Mouse (Mus musculus) intestine, postnatal 0 days (tissue): ENCODE measurements around the gene Phc2. TPM values are rescaled to one million over a fixed set of nuclear protein-coding genes. Genes with fewer than 3 reads are reported as not detected.

Source experiments
- ATAC-seq: fragments of 200-750 bp; cut with Nextera tagmentation; 2 replicates; pipeline ENCODE4 v1.8.0; 2017; ENCODE audit warnings: mild to moderate bottlenecking, moderate TSS enrichment, moderate library complexity
- H3K27ac ChIP-seq: fragments of 300-500 bp; sonication (generic); 2 replicates; pipeline ENCODE4 v1.5.1; 2014; ENCODE audit warnings: mild to moderate bottlenecking, low read depth, low read length, moderate library complexity
- H3K27me3 ChIP-seq: fragments of 300-500 bp; sonication (generic); replicated peaks from 2 replicates; pipeline ENCODE4 v1.6.1; 2014; ENCODE audit warnings: low read length, mixed read lengths; ENCODE audit not compliant: control insufficient read depth, insufficient read depth
- H3K36me3 ChIP-seq: fragments of 300-500 bp; sonication (generic); 2 replicates; pipeline ENCODE4 v1.6.1; 2014; ENCODE audit warnings: mild to moderate bottlenecking, moderate library complexity; ENCODE audit not compliant: control insufficient read depth, insufficient read depth
- H3K4me1 ChIP-seq: fragments of 300-500 bp; sonication (generic); replicated peaks from 2 replicates; pipeline ENCODE4 v1.6.1; 2014; ENCODE audit warnings: antibody characterized with exemption, low read length, mixed read lengths; ENCODE audit not compliant: control insufficient read depth, insufficient read depth
- H3K4me2 ChIP-seq: fragments of 300-500 bp; sonication (generic); replicated peaks from 2 replicates; pipeline ENCODE4 v1.6.1; 2014; ENCODE audit warnings: low read depth, mild to moderate bottlenecking, moderate library complexity
- H3K4me3 ChIP-seq: fragments of 300-500 bp; sonication (generic); 2 replicates; pipeline ENCODE4 v1.5.1; 2014; ENCODE audit warnings: low read depth, low read length
- H3K9ac ChIP-seq: fragments of 300-500 bp; sonication (generic); 2 replicates; pipeline ENCODE4 v1.6.1; 2014; ENCODE audit warnings: mild to moderate bottlenecking, low read depth, low read length
- H3K9me3 ChIP-seq: fragments of 300-500 bp; sonication (generic); 2 replicates; pipeline ENCODE4 v1.6.1; 2016; ENCODE audit warnings: mixed run types; ENCODE audit not compliant: control insufficient read depth
- CTCF ChIP-seq: sonication (generic); IDR thresholded peaks from 2 replicates; pipeline ENCODE4 v1.5.1; 2016; ENCODE audit warnings: low read depth, mild to moderate bottlenecking, control low read depth, antibody characterized with exemption, moderate library complexity
- WGBS: fragments of 180-500 bp; shearing (Covaris S2); extraction: QIAGEN DNeasy Blood & Tissue Kit; methylation state at CpG from one replicate; pipeline ENCODE4 v1.1.7; 2014; 5-methylcytosine and 5-hydroxymethylcytosine counted together
- polyA plus RNA-seq: library from polyadenylated mRNA; unstranded; fragments of >200 nt; fragmentation: Nextera tagmentation; extraction: Ambion mirVana; gene quantifications from 2 replicates; pipeline ENCODE4 v1.2.1, GENCODE M21; 2015

The Phc2 gene
- polyA plus RNA-seq, 1 experiment from 2014 or later, result 25.4 TPM

DNA sequence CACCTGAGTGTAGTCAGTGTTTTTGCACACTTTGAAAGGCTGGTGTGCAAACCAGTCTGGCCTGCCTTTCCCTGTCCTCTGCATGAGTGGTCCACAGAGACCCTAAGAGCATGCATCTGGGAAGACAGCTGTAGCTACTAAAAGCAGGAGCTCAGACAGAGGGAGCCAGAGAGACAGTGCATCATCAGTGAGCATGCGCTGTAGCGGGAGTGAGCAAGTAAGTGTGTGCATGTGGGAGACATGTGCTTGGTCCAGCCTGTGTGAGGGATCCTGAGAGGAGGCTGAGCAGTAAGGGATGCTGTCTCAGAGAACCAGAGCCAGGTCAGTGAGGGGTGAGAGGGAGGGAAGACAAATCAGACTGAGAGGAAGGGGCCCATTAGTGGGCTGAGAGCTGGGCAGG, 46.0 kb downstream of the Phc2 start:
- no peak for ATAC-seq
- H3K9me3 ChIP-seq, result no peaks in the 10 kb centered on the region
- no peaks in the 10 kb centered on the region for H3K4me1 ChIP-seq
- WGBS, result 47% methylated on average over 2 of the region's 2 CpGs
- no peak overlapping the region for H3K4me3 ChIP-seq
- no peak overlapping the region for H3K4me2 ChIP-seq
- H3K36me3 ChIP-seq, result no peaks in the 10 kb centered on the region
- H3K27me3 ChIP-seq, result no peaks in the 10 kb centered on the region
- H3K9ac ChIP-seq, result no peak overlapping the region
- H3K27ac ChIP-seq, result no peak overlapping the region
- peak; percentile 64 for TF ChIP-seq CTCF

DNA sequence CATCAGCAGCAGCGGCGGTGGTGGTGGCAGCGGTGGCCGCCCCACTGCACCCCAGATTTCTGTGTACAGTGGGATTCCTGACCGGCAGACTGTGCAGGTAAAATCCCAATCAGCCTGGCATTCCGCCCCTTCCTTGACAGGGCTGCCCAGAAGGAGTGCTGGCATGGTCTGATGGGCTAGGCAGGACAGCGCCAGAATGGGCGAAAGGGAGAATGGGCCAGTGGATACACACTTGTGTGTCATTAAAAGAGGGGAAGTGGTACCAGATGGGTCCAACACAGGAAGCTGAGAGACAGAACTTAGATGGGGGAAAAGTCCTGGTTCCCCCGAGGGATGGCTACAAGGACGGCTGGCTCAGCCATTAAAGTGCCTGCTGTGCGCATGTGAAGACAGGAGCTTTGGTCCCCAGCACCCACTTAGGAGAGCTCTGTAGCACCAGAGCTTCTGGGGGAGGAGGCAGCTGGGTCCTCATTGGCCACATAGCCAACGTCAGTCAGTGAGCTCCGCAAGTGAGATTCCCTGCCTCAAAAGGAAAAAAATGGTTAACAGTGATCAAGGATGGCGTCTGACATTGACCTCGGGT, 50.7 kb downstream of the Phc2 start:
- WGBS, result 91% methylated on average over 15 of the region's 15 CpGs
- Histone ChIP-seq H3K4me2 (no peak overlapping the region), H3K27me3 (0 out of 2 replicates have a peak, but pooled peaks cover 3% of the 10 kb centered on the region), H3K4me1 (no peaks in the 10 kb centered on the region), H3K9ac (no peak overlapping the region), H3K4me3 (no peak overlapping the region), H3K36me3 (no peaks in the 10 kb centered on the region; the same call in 1 of the 2 replicates), H3K27ac (no peak overlapping the region), H3K9me3 (no peaks in the 10 kb centered on the region)
- no peak for TF ChIP-seq CTCF
- ATAC-seq, result no peak

DNA sequence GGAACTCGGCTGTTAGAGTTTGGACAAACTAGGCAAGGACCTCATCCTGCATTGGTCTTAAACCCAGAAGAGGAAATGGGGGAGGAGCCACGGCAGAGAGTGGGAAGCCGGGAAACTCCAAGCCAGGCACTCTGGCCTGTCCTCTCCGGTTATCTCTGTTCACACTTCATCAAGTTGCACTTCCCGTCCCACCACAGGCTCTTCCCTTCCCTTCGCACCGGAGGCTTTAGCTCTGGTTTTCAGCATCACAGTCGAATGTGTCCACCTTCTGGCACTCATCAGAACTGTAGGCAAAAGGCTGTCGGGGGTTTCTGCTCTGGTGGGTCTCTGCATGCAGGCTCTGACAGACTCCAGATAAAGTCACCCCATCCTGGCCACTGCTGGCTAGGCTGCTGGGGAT, 52.1 kb downstream of the Phc2 start:
- H3K9ac ChIP-seq, result no peak overlapping the region
- no peak overlapping the region for H3K4me3 ChIP-seq
- no peak for ATAC-seq
- no peaks in the 10 kb centered on the region for H3K9me3 ChIP-seq
- H3K27me3 ChIP-seq, result 0 out of 2 replicates have a peak, but pooled peaks cover 5% of the 10 kb centered on the region
- WGBS, result 12% methylated on average over 9 of the region's 9 CpGs
- peak; percentile 75 for TF ChIP-seq CTCF
- no peak overlapping the region for H3K27ac ChIP-seq
- H3K4me2 ChIP-seq, result no peak overlapping the region
- no peaks in the 10 kb centered on the region; the same call in 1 of the 2 replicates for H3K36me3 ChIP-seq
- H3K4me1 ChIP-seq, result no peaks in the 10 kb centered on the region

DNA sequence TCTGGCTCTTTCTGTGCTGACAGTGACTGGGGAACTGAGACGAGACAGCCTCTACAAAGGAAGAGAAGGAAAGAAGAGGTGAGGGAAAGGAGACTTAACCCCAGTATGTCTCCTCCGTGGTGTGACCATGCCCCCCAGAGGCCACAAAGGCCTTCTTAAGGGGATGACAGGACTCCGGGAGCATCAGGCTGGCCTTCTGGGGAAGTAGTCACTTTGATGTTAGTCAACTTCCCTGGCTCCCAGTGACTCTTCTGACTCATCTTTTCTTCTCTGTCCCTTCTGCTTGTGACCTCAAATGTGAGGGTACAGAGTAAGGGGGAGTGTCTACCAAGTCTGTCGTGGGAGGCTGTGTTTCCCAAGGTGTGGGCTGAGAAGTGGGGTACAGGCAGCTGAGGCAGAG, 52.9 kb downstream of the Phc2 start:
- 66% methylated on average over 4 of the region's 4 CpGs for WGBS
- no peaks in the 10 kb centered on the region for H3K4me1 ChIP-seq
- H3K9me3 ChIP-seq, result no peaks in the 10 kb centered on the region
- H3K36me3 ChIP-seq, result no peaks in the 10 kb centered on the region; the same call in 1 of the 2 replicates
- no peak overlapping the region for H3K27ac ChIP-seq
- H3K27me3 ChIP-seq, result 0 out of 2 replicates have a peak, but pooled peaks cover 5% of the 10 kb centered on the region
- no peak overlapping the region for H3K9ac ChIP-seq
- no peak overlapping the region for H3K4me3 ChIP-seq
- no peak overlapping the region for H3K4me2 ChIP-seq
- TF ChIP-seq CTCF, result peak; percentile 46
- no peak for ATAC-seq

DNA sequence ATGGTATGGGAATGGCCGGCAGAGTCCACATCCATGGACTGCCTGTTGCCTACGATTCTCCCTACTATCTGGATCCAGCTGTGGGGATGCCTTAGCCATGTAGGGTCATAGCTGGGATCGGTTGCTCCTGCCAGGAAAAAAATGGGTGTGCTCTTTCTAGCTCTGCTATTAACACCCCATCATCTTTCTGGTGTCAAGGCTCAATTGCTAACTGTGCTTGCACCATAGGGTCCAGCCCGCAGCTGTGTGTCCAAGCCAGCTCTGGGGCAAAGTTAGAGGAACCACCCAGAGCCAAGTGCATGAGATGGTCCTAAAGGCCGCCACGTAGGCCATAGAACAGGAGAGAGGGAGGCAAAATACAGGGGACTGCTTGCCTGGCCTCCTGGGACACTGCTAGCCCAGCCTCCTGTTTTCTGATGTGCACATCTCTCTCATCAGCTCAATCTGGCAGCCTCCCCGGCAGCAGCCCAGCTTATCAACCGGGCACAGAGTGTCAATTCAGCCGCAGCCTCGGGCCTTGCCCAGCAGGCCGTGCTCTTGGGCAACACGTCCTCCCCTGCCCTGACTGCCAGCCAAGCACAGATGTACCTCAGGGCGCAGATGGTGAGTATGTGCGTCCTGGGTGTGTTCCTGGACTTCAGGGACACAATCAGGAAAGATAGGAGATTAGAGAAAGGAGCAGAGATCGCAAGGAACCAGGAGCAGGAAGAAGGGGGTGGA, 54.7 kb downstream of the Phc2 start:
- no peak overlapping the region for H3K4me2 ChIP-seq
- H3K9me3 ChIP-seq, result no peaks in the 10 kb centered on the region
- WGBS, result 77% methylated on average over 15 of the region's 15 CpGs
- no peaks in the 10 kb centered on the region for H3K4me1 ChIP-seq
- no peaks in the 10 kb centered on the region; the same call in 1 of the 2 replicates for H3K36me3 ChIP-seq
- 0 out of 2 replicates have a peak, but pooled peaks cover 5% of the 10 kb centered on the region for H3K27me3 ChIP-seq
- TF ChIP-seq CTCF, result no peak
- no peak overlapping the region for H3K9ac ChIP-seq
- no peak overlapping the region for H3K4me3 ChIP-seq
- no peak overlapping the region for H3K27ac ChIP-seq
- no peak for ATAC-seq

DNA sequence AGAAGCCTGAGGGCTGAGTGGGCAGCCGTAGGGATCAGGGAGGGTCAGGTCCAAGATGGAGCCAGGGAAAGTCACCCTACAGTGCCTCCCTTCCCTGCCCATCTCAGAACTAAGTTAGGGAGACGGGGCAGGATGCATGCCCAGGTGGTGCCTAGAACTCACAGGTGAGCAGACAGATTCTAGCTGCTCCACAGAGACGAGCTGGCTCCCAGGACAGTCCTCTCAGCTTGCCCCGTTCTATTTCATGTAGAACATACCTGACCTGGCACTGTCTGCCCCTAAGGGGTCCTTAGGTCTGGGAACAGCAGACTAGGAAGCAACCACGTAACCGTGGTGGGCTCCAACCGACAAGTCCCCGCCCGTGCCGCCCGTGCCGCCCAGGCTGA, 55.3 kb downstream of the Phc2 start:
- no peak overlapping the region for H3K4me3 ChIP-seq
- no peaks in the 10 kb centered on the region for H3K4me1 ChIP-seq
- ATAC-seq, result no peak
- H3K4me2 ChIP-seq, result no peak overlapping the region
- WGBS, result 91% methylated on average over 12 of the region's 12 CpGs
- no peak for TF ChIP-seq CTCF
- 0 out of 2 replicates have a peak, but pooled peaks cover 5% of the 10 kb centered on the region for H3K27me3 ChIP-seq
- H3K9me3 ChIP-seq, result no peaks in the 10 kb centered on the region
- H3K9ac ChIP-seq, result no peak overlapping the region
- no peak overlapping the region for H3K27ac ChIP-seq
- no peaks in the 10 kb centered on the region; the same call in 1 of the 2 replicates for H3K36me3 ChIP-seq
